Mouse (Mus musculus) liver (tissue): ENCODE measurements around the gene Vmn2r90.
"Not testable (repeated sequence)": the region's sequence is repeated elsewhere in the genome, so short reads cannot be mapped to it uniquely, and the experiment has no call there.

ENCODE experiments used
- DNase-seq: peaks from one replicate; pipeline ENCODE4 v3.0.0-alpha.2; 2020; ENCODE audit warnings: mixed read lengths

Vmn2r90 gene

DNA sequence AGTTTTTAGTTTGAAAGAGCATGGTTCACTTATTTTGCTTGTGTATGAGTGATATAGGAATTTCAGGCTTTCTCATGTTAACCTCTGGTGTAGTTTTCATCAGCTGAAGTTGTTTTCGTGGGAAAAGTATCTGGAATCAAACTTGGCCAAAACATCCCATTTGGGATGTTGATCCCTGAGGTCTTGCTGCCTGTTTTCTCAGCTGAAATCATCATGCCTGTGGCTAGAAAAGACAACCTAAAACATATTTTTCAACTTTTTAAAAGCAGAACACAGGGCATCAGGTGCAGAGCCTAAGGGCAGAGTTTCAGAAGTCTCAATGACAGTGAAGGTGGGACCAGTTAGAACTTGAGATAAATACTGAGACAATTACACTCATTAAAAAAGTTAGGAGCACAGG is at the start of gene Vmn2r90:
Gene Vmn2r90 (plus strand): TSS at position 301 of the 400 bp plus-strand sequence.
- DNase-seq: no peak

DNA sequence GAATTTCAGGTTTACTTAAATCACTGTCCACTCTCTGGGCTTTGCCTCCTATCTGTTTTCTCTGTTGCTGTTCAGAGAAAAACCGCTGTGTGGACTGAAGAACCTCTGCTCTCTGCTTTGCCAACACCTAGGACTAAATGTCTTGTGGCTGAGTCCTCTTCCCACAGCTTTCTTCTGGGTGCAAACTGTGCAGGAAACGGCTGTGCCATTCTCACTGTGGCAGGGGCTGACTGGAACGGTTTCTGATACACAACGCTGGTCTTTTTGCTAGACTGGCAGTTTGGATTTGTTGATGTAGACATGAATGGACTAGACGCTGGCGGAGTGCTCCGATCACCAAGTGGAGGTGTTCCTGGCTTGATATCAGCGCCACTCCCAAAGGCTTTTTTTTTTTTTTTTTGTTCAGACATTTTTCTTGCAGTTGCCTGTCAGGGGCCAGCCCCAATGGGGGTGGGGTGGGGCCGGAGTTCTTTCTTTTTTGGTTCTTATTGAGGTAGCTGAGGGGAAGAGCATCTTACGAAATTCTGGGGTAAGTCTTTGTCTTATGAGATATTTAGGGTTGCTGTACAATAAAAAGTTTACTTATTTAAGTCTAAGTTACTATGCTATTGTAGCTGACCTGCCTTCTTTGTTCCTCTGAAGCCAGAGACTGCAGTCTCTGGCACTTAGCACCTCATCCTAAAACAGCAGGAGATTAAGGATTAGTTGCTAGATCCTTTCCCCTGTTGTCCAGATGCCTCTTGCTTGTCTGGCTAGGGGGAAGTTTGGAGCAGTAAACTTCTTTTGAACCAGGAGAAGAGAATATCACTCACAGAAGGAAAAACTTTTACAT is 48.3 kb upstream of the Vmn2r90 start:
- DNase-seq: no peak

DNA sequence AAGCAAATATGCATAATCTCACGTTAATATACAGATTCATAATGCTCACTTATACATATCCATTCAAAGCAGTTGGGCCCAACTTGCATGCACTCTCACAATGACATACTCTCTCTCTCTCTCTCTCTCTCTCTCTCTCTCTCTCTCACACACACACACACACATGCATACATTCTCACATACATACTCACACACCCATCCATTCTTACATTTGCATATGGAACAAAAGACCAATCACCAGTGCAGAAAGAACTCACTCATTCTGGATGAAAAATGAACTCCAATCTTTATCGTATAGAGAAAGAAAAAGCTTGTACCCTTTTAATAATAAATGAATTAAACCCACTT is 47.7 kb upstream of the Vmn2r90 start:
- no peak for DNase-seq

DNA sequence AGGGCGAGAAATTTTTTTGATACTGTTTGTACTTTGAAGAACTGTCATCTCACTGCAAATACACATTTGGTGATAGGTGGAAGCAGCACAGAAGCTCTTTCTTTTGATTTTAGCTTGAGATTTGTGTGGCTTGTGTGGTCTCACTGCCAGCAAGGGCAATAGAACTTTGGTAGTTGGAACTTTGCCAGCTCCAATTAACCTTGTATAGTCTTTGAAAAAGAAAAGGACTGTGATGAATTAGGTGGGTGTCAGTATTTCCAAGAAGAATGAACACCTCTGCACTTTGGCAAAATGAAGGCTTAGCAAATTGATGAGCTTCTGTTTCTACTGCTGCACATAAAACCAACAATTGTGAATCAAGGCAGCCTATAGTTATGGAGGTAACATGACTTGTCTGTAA is 24.8 kb upstream of the Vmn2r90 start:
- DNase-seq: no peak

DNA sequence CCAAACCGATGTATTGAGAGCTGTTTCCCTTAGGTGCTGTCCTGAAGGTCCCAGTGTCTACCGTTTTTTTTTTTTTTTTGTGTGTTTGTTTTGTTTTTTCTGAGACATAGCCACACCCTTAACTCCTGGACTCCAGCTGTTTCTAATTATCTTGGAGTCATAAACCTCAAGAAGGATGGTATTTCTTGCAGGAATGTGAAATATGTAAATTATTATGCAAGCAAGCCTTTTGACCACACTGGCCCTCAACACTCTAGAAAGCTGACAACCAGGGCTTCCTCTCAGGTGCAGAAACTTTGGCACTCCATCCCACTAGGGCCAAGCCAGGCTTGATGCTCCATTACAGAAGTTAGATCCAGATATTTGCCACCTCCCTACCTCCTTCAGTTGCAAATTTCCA is 12.9 kb upstream of the Vmn2r90 start:
- no peak for DNase-seq

DNA sequence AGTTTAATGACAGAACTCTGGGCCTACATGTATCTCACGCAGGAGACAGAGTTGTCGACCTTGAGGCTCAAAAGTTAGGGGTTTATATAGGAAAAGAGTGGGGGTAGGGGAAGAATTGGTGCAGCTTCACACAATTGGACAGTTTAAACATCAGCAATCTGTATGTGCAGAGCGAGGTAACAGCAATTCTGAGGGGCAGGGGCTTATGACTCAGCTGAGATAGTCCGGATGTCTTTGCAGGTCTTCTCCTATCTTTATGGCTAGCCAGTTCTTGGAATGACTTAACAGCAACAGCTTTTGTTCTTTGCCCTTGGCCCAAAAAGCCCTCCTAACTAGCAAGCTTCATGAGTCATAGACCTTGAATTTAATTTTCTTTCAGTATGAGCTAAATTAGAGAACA is 28.8 kb downstream of the Vmn2r90 start:
- not testable (repeated sequence) for DNase-seq

DNA sequence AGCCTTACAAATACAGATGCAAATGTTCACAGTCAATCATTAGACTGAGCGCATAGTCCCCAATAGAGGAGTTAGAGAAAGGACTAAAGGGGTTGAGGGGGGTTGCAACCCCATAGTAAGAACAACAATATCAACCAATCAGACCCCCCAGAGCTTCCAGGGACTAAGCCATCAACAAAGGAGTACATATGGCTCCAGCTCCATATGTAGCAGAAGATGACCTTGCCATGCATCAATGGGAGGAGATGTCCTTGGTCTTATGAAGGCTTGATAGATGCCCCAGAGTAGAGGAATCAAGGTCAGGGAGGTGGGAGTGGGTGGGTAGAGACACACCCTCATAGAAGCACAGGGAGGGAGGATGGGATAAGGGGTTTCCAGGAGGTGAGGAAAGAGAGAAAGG is 35.1 kb downstream of the Vmn2r90 start:
- DNase-seq: no peak

DNA sequence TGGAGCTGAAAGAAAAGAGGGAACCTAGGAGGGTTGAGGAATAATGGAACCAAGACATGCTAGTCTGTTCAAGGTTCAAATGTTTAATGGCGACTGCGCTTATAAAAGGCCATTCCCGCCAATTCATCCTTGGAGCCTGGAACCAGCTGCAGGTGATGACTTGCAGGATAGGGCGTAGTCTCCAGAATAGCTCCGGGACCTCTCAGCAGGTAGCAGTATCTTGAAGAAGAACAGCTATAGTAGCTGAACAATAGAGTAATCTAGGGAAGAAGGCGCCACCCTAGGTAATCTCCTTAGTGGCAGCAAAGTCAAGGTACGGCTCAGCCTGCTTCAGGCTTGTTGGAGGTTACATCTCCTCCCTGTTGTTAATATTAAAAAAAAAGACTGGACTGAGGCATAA is 35.8 kb downstream of the Vmn2r90 start:
- not testable (repeated sequence) for DNase-seq

DNA sequence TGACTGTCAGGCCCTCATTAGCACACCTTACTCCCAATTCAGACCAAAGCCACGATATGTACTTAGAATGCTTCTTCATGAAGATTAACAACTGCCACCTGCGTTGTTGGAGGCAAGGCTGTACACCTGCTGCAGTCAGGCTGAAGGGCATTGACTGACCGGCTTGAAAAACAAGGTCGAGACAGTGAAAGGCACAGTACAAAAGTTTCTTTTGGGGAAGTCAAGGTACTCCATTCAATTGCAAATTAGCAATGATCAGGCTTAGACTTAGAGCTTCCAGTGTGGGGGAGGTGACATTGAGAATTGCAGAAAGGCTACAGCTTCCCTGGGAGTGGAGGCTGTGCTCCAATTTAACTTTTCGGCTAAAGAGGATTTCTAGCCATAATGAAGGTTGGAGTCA is 36.4 kb downstream of the Vmn2r90 start:
- not testable (repeated sequence) for DNase-seq

DNA sequence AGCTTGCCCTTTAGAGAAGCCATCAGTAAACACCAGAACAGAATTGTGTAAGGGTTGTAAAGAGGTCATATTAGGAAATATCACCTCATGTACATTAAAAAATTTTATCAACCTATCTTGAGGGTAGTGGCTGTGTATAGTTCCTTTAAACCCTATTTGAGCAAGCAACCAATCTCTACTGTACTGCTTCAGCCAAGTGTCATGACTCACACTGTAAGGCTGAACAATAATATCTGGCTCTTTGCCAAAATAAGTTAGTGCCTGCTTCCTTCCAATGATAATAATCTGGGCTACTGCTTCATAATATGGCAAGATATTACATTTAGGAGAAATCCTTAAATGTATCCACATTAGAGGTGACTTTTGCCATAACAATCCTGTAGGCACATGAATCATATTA is 38.0 kb downstream of the Vmn2r90 start:
- not testable (repeated sequence) for DNase-seq

DNA sequence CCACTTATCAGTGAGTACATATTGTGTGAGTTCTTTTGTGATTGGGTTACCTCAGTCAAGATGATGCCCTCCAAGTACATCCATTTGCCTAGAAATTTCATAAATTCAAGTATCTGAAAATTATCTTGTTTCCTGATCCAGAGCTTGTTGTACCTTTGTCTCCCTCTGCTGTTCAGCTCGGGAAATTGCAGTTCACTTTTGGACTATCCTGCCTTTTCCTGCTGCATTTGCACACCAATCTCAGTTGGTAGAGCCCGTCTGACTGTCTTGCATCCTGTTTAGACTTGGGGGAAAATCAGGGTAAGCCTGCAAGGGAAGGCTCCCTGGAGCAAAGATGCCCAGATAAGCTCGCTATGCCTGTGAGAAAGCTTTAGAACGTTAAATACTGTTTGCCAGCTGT is 45.8 kb downstream of the Vmn2r90 start:
- peak; percentile 21 for DNase-seq

DNA sequence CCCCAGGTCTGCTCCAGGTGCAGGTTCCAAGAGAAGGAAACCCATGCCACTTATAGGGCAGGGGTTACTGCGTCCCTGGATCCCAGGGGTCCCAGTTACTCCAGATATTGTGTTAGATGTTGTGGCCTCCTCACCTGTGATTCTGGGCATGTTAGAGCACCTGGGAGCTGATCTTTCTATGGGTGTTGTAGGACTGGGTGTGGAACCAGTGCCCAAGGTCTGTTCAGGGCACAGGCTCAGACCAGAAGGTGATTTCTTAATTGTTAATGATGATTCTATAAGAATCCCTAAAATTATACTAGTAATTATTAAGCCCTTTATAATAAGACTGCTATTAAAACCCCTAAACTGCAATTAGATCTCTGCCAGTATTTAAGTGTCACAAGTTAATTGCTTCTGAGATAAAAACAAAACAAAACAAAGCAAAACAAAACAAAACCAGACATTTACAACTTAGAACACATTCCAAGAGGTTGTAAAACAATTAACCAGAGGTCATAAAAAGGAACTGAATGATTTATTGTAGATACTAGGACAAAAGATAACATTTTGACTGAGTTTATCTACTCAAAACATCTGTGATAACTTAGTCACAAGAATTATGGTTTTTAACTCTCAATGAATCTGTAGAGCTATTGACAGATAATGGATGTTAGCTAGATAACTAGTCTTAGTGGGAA is 59.2 kb downstream of the Vmn2r90 start:
- no peak for DNase-seq

DNA sequence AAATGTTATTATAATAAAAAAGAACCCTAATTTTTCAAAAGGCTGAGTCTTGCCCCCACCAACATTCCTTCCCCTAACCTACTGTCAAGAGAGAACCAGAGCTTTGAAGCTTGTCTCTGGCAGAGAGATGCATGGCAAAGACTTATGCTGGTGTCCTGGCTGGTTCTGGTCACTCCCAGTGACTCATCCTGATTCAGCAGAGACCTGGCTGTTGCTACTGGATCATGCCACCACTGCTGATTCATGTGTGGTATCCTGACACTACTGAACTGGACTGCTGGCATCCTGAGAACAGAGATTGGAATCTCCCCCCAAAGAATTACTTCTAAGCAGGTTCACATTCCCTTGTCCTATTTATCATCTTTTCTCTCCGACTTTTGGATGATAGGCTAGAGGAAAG is 60.7 kb downstream of the Vmn2r90 start:
- no peak for DNase-seq

DNA sequence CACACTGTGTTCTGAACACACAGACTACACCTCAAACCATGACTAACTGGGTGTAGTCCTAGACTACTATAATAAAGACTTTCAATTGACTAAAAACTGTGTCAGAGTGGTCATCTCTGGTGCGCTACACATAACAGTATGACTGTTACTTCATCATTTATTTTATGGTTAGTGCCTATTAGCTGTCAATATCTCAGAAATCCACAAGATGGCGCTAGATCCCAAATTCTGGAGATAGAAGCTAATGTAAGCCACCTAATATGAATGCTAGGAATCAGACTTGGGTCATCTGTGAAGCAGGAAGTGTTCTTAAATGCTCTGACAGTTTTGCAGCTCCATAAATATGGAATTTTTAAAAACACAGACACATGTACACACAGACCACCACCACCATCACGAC is 62.9 kb downstream of the Vmn2r90 start:
- DNase-seq: no peak
